Mouse (Mus musculus) liver, embryonic 16.5 days (tissue): ENCODE measurements around the gene Ccdc157. TPM values are rescaled to one million over a fixed set of nuclear protein-coding genes. Genes with fewer than 3 reads are reported as not detected.

Source experiments
- ATAC-seq: fragments of 200-750 bp; cut with Nextera tagmentation; 2 replicates; pipeline ENCODE4 v1.8.0; 2017; ENCODE audit warnings: low read depth, mild to moderate bottlenecking, moderate number of reproducible peaks, moderate library complexity
- H3K27ac ChIP-seq: fragments of 300-500 bp; sonication (generic); 2 replicates; pipeline ENCODE4 v1.5.1; 2014; ENCODE audit warnings: mild to moderate bottlenecking, low read length
- H3K27me3 ChIP-seq: fragments of 300-500 bp; sonication (generic); 2 replicates; pipeline ENCODE4 v1.6.1; 2014; ENCODE audit warnings: low read depth, low read length, mixed read lengths; ENCODE audit not compliant: control insufficient read depth, insufficient read depth
- H3K36me3 ChIP-seq: fragments of 300-500 bp; sonication (generic); 2 replicates; pipeline ENCODE4 v1.6.1; 2014; ENCODE audit warnings: mild to moderate bottlenecking; ENCODE audit not compliant: control insufficient read depth, insufficient read depth
- H3K4me1 ChIP-seq: fragments of 300-500 bp; sonication (generic); 2 replicates; pipeline ENCODE4 v1.6.1; 2014; ENCODE audit warnings: low read depth, low read length, mixed read lengths; ENCODE audit not compliant: control insufficient read depth
- H3K4me2 ChIP-seq: fragments of 300-500 bp; sonication (generic); 2 replicates; pipeline ENCODE4 v1.6.1; 2014; ENCODE audit warnings: low read depth, low read length, mixed read lengths
- H3K4me3 ChIP-seq: fragments of 300-500 bp; sonication (generic); 2 replicates; pipeline ENCODE4 v1.5.1; 2014; ENCODE audit warnings: low read depth, mild to moderate bottlenecking, low read length
- H3K9ac ChIP-seq: fragments of 300-500 bp; sonication (generic); 2 replicates; pipeline ENCODE4 v1.6.1; 2014; ENCODE audit warnings: low read depth, low read length
- H3K9me3 ChIP-seq: fragments of 300-500 bp; sonication (generic); replicated peaks from 2 replicates; pipeline ENCODE4 v1.6.1; 2016; ENCODE audit warnings: low read length; ENCODE audit not compliant: control insufficient read depth
- WGBS: fragments of 180-500 bp; shearing (Covaris S2); extraction: QIAGEN DNeasy Blood & Tissue Kit; methylation state at CpG from one replicate; pipeline ENCODE4 v1.1.7; 2014; ENCODE audit not compliant: insufficient replicate concordance; 5-methylcytosine and 5-hydroxymethylcytosine counted together
- polyA plus RNA-seq: library from polyadenylated mRNA; unstranded; fragments of >200 nt; fragmentation: Nextera tagmentation; extraction: Ambion mirVana; gene quantifications from 2 replicates; pipeline ENCODE4 v1.2.1, GENCODE M21; 2015

The Ccdc157 gene
- 0.39 and 0.79 TPM in 2 replicates for polyA plus RNA-seq

- WGBS: 1% methylated on average over 54 of the region's 54 CpGs
- peak within 1 kb of the TSS; percentile 86 for H3K4me2 ChIP-seq
- H3K27ac ChIP-seq: peak within 1 kb of the TSS; percentile 78
- H3K27me3 ChIP-seq: no peaks in the 10 kb centered on the region
- peaks cover 24% of the 10 kb centered on the region for H3K36me3 ChIP-seq
- peak within 1 kb of the TSS; percentile 79 for H3K9ac ChIP-seq
- H3K4me1 ChIP-seq: peaks cover 21% of the 10 kb centered on the region
- H3K4me3 ChIP-seq: peak within 1 kb of the TSS; percentile 87
- no peaks in the 10 kb centered on the region for H3K9me3 ChIP-seq
- peak; percentile 97 for ATAC-seq
Measured at GRCm38 (mm10) chr11:4159808-4160708, at the start of gene Ccdc157, which contains the start of gene Sf3a1. TSS of gene Ccdc157 (minus strand) at chr11:4160293. TSS of gene Sf3a1 (plus strand) at chr11:4160350.

DNA sequence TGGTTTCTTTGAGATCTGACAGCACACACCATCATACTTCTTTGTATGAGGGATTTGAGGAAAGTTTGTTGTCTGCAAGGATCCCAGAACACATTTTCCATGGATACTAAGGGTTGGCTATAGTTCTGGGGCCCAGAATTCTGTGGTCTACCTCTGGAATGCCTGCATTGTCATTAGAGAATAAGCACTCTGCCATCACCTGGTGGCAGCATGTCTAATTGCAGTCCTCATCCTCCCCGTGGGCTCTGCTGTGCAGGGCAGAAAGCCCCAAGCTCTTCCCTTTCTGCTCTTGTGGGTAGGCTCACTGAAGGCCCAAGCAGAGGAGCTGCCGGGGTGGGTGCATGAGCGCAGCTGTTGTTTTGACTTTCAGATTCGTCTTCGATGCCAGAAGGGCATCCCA, 49.5 kb upstream of the Ccdc157 start:
- ATAC-seq: no peak
- Histone ChIP-seq H3K27me3 (no peaks in the 10 kb centered on the region), H3K4me2 (no peak overlapping the region), H3K4me3 (no peak overlapping the region), H3K4me1 (no peaks in the 10 kb centered on the region), H3K36me3 (no peaks in the 10 kb centered on the region), H3K27ac (no peak overlapping the region), H3K9me3 (no peaks in the 10 kb centered on the region), H3K9ac (no peak overlapping the region)
- 56% methylated on average over 5 of the region's 5 CpGs for WGBS

- H3K4me3 ChIP-seq: no peak overlapping the region
- no peak overlapping the region for H3K9ac ChIP-seq
- no peak for ATAC-seq
- WGBS: 79% methylated on average over 9 of the region's 9 CpGs
- H3K4me1 ChIP-seq: peaks cover 2% of the 10 kb centered on the region; the same call in 1 of the 2 replicates
- H3K36me3 ChIP-seq: no peaks in the 10 kb centered on the region
- H3K9me3 ChIP-seq: no peaks in the 10 kb centered on the region
- no peaks in the 10 kb centered on the region for H3K27me3 ChIP-seq
- no peak overlapping the region for H3K27ac ChIP-seq
- no peak overlapping the region for H3K4me2 ChIP-seq
Measured at GRCm38 (mm10) chr11:4207655-4208054, 47.6 kb upstream of the Ccdc157 start.

GRCm38 (mm10) chr11:4206563-4206962, 46.5 kb upstream of the Ccdc157 start:
- 15% methylated on average over 6 of the region's 6 CpGs for WGBS

DNA sequence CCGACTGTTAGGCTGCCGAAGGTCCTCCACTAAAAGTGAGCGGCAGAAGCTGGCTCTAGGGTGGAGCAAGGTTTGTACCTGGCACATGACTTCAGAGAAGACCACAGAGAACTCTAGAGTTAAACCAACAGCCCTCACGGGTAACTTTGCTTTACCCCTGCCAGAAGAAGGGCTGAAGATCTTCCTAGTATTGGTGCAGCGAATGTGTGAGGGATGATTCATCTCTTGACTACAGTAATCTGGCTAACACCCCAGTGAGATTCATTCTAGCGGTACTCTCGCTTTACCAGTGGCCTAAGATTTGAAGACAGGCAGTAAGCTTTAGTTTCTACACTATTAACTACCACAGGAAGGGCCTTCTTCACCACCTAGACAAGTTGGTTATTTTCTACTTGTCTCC, 45.9 kb upstream of the Ccdc157 start:
- H3K4me1 ChIP-seq: peaks cover 2% of the 10 kb centered on the region; the same call in 1 of the 2 replicates
- H3K4me2 ChIP-seq: no peak overlapping the region
- no peak overlapping the region for H3K4me3 ChIP-seq
- H3K27me3 ChIP-seq: no peaks in the 10 kb centered on the region
- 79% methylated on average over 7 of the region's 7 CpGs for WGBS
- no peak overlapping the region for H3K9ac ChIP-seq
- no peaks in the 10 kb centered on the region for H3K36me3 ChIP-seq
- no peak for ATAC-seq
- no peak overlapping the region for H3K27ac ChIP-seq
- no peaks in the 10 kb centered on the region for H3K9me3 ChIP-seq

More at GRCm38 (mm10) chr11:4206563-4206962, 46.5 kb upstream of the Ccdc157 start:
- Histone ChIP-seq H3K9ac (no peak overlapping the region), H3K36me3 (no peaks in the 10 kb centered on the region), H3K9me3 (no peaks in the 10 kb centered on the region), H3K4me1 (peaks cover 2% of the 10 kb centered on the region; the same call in 1 of the 2 replicates), H3K27ac (no peak overlapping the region), H3K4me3 (no peak overlapping the region), H3K27me3 (no peaks in the 10 kb centered on the region), H3K4me2 (no peak overlapping the region)
- no peak for ATAC-seq

DNA sequence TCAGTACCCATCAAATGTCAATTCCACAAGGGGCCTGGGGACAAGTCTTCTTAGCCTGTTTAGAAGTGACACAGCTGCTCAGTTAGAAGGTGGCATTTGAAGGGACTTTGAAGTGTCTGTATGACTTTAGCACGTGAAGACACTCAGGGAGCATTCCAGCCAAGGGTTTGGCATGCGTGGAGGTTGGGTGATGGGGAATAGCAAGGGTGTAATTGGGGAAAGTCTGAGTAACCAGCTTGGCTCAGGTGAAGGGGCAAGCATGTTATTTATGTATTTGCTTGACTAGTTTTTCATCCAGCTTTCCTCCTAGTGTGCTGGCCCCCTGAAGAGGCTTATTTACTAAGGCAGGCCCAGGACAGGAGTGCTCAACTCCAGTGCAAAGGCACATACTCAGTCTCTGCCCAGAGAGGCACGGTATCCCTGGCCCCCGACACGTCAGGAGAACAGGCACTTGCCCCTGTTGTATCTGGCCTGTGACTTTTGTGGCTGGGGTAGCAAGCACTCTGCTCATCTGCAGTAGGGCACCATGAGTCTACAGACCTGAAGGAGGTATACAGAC, 45.1 kb upstream of the Ccdc157 start:
- H3K9me3 ChIP-seq: no peaks in the 10 kb centered on the region
- no peak for ATAC-seq
- H3K27ac ChIP-seq: no peak overlapping the region
- no peak overlapping the region for H3K9ac ChIP-seq
- 82% methylated on average over 5 of the region's 5 CpGs for WGBS
- no peak overlapping the region for H3K4me3 ChIP-seq
- H3K36me3 ChIP-seq: no peaks in the 10 kb centered on the region
- no peak overlapping the region for H3K4me2 ChIP-seq
- H3K27me3 ChIP-seq: no peaks in the 10 kb centered on the region
- H3K4me1 ChIP-seq: peaks cover 2% of the 10 kb centered on the region; the same call in 1 of the 2 replicates

DNA sequence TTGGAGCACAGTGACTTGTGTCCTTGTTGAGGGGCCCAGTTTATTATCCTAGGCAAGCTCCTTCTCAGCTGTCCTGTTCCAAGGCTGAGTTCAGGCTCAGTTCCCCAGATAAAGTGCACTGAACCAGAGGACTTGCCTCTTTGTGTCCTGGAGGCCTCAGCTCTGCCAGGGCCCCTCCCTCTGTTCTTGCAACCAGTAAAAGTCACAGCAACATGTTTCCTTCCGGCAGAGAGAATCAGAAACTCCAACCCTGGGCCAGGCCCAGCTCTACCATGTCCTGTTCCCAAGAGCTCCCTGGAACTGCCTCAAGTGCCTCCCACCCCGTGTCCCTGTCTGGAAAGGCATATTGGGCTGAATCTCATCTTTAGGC, 43.6 kb upstream of the Ccdc157 start:
- Histone ChIP-seq H3K9ac (no peak overlapping the region), H3K9me3 (no peaks in the 10 kb centered on the region), H3K27me3 (no peaks in the 10 kb centered on the region), H3K36me3 (no peaks in the 10 kb centered on the region), H3K4me2 (no peak overlapping the region), H3K4me1 (peaks cover 2% of the 10 kb centered on the region; the same call in 1 of the 2 replicates), H3K27ac (no peak overlapping the region), H3K4me3 (no peak overlapping the region)
- ATAC-seq: 0 out of 2 replicates have a peak, but pooled peaks have one; percentile 51
- 34% methylated on average over 2 of the region's 2 CpGs for WGBS

- no peaks in the 10 kb centered on the region for H3K27me3 ChIP-seq
- no peak overlapping the region for H3K9ac ChIP-seq
- 36% methylated on average over 12 of the region's 12 CpGs for WGBS
- peaks cover 2% of the 10 kb centered on the region; the same call in 1 of the 2 replicates for H3K4me1 ChIP-seq
- H3K4me2 ChIP-seq: no peak overlapping the region
- ATAC-seq: no peak
- no peak overlapping the region for H3K27ac ChIP-seq
- no peak overlapping the region for H3K4me3 ChIP-seq
- no peaks in the 10 kb centered on the region for H3K9me3 ChIP-seq
- no peaks in the 10 kb centered on the region for H3K36me3 ChIP-seq
Measured at GRCm38 (mm10) chr11:4202995-4203704, 43.1 kb upstream of the Ccdc157 start.
